Mouse (Mus musculus) olfactory bulb, adult 2 months (tissue): Measurements from ENCODE around the gene Brms1.

ENCODE experiments used
- CTCF ChIP-seq: fragments of 200-500 bp; IDR thresholded peaks from 2 replicates; pipeline ENCODE4 v1.5.1; 2012; ENCODE audit warnings: low read depth, mild to moderate bottlenecking, low read length, moderate library complexity; ENCODE audit not compliant: insufficient read depth
- POLR2A ChIP-seq: fragments of 200-500 bp; IDR thresholded peaks from 2 replicates; pipeline ENCODE4 v1.6.1; 2012; ENCODE audit warnings: mild to moderate bottlenecking, low read depth, low read length, moderate library complexity; ENCODE audit not compliant: insufficient read depth

- TF ChIP-seq POLR2A (0 out of 2 replicates have a peak, but pooled peaks have one; percentile 25), CTCF (no peak; the same call in 1 of the 2 replicates)
These were observed 9.1 kb downstream of the Brms1 start, which contains the start of gene Rin1 for GRCm38 (mm10) chr19:5050047-5050905.
